Mouse (Mus musculus): ENCODE data around the gene Cdh15.

DNA sequence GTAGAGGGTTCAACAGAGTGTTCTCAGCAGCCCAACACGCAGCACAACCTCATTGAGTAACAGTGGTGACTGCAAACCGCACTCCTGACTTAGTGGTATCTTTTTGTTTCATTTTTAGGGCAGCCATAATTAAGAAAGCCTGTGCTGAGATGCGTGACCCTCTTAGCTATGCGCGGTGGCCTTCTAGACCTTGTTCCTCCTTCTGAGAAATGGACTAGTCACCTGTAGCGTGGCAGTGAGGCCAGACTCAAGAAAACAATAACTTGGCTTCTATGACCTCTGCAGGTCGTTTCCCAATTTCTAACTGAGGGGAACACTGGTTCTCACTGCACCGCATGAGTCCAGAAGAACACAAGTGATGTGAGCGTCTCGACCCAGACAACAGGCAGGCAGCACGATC is 56.7 kb downstream of the Cdh15 start:
- TF ChIP-seq POLR2A (IDR thresholded peaks at IDR 0.05; ENCODE audit: borderline replicate concordance, control insufficient read depth, low read depth, low read length) (no peak), CTCF (IDR thresholded peaks at IDR 0.05; ENCODE audit: control insufficient read depth, insufficient read depth, low read length) (no peak)
